Mouse (Mus musculus): ENCODE measurements around the gene Spn.

DNA sequence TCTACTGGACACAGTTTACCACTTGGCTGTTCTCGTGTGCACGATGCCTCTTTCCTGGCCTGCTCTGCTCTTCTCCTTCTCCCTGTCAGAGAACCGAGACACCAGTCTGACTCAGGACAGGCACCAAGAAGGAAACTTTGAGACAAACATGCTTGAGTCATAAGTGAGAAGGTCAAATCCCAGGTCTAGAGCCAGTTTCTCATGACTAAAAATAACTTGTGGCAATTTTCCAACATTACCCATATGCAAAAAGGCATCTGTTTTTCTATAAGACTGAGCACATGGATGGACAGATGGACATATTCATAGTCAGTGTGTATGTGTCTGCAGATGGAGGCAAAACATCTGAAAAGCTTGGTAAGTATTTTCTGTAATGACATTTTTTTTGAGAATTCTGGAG lies 15.9 kb upstream of the Spn start:
- no peak for TF ChIP-seq EP300 (IDR thresholded peaks at IDR 0.05; ENCODE audit: insufficient read depth, low read depth, low read length)
- no peak for TF ChIP-seq CTCF (IDR thresholded peaks at IDR 0.05)

Measured in heart, adult 2 months (tissue).